Mouse (Mus musculus) CH12.LX (cell line): ENCODE measurements at regions not wholly inside any gene's neighbourhood (a gene's known extent, or its start where the extent isn't known, plus 50 kb on each side); places are given as distances from the start of the nearest gene placed in this dataset.

Experiments
- DNase-seq: peaks from one replicate; pipeline ENCODE4 v3.0.0-alpha.2; 2013; ENCODE audit errors: extremely low read depth
- H3K27ac ChIP-seq: 2 replicates; pipeline ENCODE4 v1.5.1; 2012; ENCODE audit warnings: low read depth, mild to moderate bottlenecking, control low read depth, moderate library complexity; ENCODE audit not compliant: insufficient read depth
- H3K27me3 ChIP-seq: replicated peaks from 2 replicates; pipeline ENCODE3; 2012; ENCODE audit warnings: inconsistent platforms
- H3K36me3 ChIP-seq, 2 experiments: replicated peaks in 1 of 2; 2 replicates each; pipeline versions ENCODE3 to v1.6.1; 2012; ENCODE audit warnings: inconsistent platforms in 1 of 2, low read length in 1 of 2, mild to moderate bottlenecking in 1 of 2, mixed read lengths in 1 of 2, moderate library complexity in 1 of 2; ENCODE audit not compliant: control insufficient read depth in 1 of 2, insufficient read depth in 1 of 2
- H3K4me1 ChIP-seq, 2 experiments: 2 replicates each; pipeline ENCODE4 v1.6.1; 2012; ENCODE audit warnings: inconsistent platforms in 1 of 2, moderate library complexity in 1 of 2; ENCODE audit not compliant: insufficient read depth in 2 of 2, control insufficient read depth in 1 of 2
- H3K4me2 ChIP-seq: 2 replicates; pipeline ENCODE4 v1.6.1; 2012; ENCODE audit warnings: low read depth, mild to moderate bottlenecking, control low read depth; ENCODE audit not compliant: poor library complexity, insufficient read depth, severe bottlenecking
- H3K4me3 ChIP-seq, 3 experiments: fragments of 150-350 bp in 1 of 3; sonication (generic) in 1 of 3; replicated peaks in 1 of 3; 2 replicates each; pipeline versions ENCODE3 to v1.5.1; 2011 to 2012; ENCODE audit warnings: low read depth in 2 of 3, low read length in 2 of 3, mild to moderate bottlenecking in 2 of 3, moderate library complexity in 2 of 3, control low read depth in 1 of 3, improper control_type of control experiment in 1 of 3, inconsistent platforms in 1 of 3, mixed read lengths in 1 of 3; ENCODE audit not compliant: poor library complexity in 1 of 3
- H3K79me2 ChIP-seq: replicated peaks from 2 replicates; pipeline ENCODE4 v1.6.1; 2012; ENCODE audit warnings: mild to moderate bottlenecking, moderate library complexity; ENCODE audit not compliant: control insufficient read depth, poor library complexity, insufficient read depth, severe bottlenecking; ENCODE audit errors: extremely low read depth
- H3K9ac ChIP-seq: 2 replicates; pipeline ENCODE4 v1.6.1; 2012; ENCODE audit warnings: low read depth, mild to moderate bottlenecking, control low read depth, moderate library complexity; ENCODE audit not compliant: insufficient read depth
- H3K9me3 ChIP-seq: replicated peaks from 2 replicates; pipeline ENCODE3; 2012; ENCODE audit warnings: low read length, inconsistent platforms, mixed read lengths
- BHLHE40 ChIP-seq: IDR thresholded peaks from 2 replicates; pipeline ENCODE4 v1.6.1; 2011; ENCODE audit warnings: mild to moderate bottlenecking, low read depth, low read length, improper control_type of control experiment
- ETS1 ChIP-seq: conservative IDR thresholded peaks from 2 replicates; pipeline ENCODE4 v1.6.1; 2012; ENCODE audit warnings: low read depth, mild to moderate bottlenecking, inconsistent platforms, low read length, improper control_type of control experiment, moderate library complexity
- HCFC1 ChIP-seq: IDR thresholded peaks from 2 replicates; pipeline ENCODE4 v1.6.1; 2012; ENCODE audit warnings: low read depth, mild to moderate bottlenecking, inconsistent platforms, low read length, improper control_type of control experiment
- IRF4 ChIP-seq: IDR thresholded peaks from 2 replicates; pipeline ENCODE4 v1.6.1; 2014; ENCODE audit warnings: low read depth, mild to moderate bottlenecking, inconsistent platforms, low read length, improper control_type of control experiment
- MAFK ChIP-seq: IDR thresholded peaks from 2 replicates; pipeline ENCODE4 v1.6.1; 2011; ENCODE audit warnings: low read length, improper control_type of control experiment; ENCODE audit not compliant: insufficient replicate concordance
- MAZ ChIP-seq: IDR thresholded peaks from 2 replicates; pipeline ENCODE4 v1.6.1; 2012; ENCODE audit warnings: low read depth, mild to moderate bottlenecking, inconsistent platforms, low read length, improper control_type of control experiment, moderate library complexity
- MEF2A ChIP-seq: IDR thresholded peaks from 2 replicates; pipeline ENCODE4 v1.6.1; 2014; ENCODE audit warnings: low read depth, mild to moderate bottlenecking, inconsistent platforms, low read length, improper control_type of control experiment, borderline replicate concordance
- NELFE ChIP-seq: IDR thresholded peaks from 2 replicates; pipeline ENCODE4 v1.6.1; 2011; ENCODE audit warnings: low read depth, low read length, improper control_type of control experiment
- SIN3A ChIP-seq: IDR thresholded peaks from 2 replicates; pipeline ENCODE4 v1.6.1; 2012; ENCODE audit warnings: low read length, improper control_type of control experiment, inconsistent platforms
- TCF12 ChIP-seq: IDR thresholded peaks from 2 replicates; pipeline ENCODE4 v1.6.1; 2014; ENCODE audit warnings: low read depth, mild to moderate bottlenecking, inconsistent platforms, low read length, improper control_type of control experiment
- USF2 ChIP-seq: conservative IDR thresholded peaks from 2 replicates; pipeline ENCODE4 v1.6.1; 2011; ENCODE audit warnings: low read depth, low read length, improper control_type of control experiment
- ZC3H11A ChIP-seq: IDR thresholded peaks from 2 replicates; pipeline ENCODE4 v1.6.1; 2012; ENCODE audit warnings: low read depth, mild to moderate bottlenecking, inconsistent platforms, low read length, improper control_type of control experiment
- ZNF384 ChIP-seq: IDR thresholded peaks from 2 replicates; pipeline ENCODE4 v1.6.1; 2012; ENCODE audit warnings: low read depth, low read length, improper control_type of control experiment, inconsistent platforms
- dilution Hi-C: fragments of 300-500 bp; cut with MboI; formaldehyde crosslinking; loops from 2 replicates; pipeline ENCODE4 v1.14.3; 2020; ENCODE audit warnings: low sequenced_read_pairs; ENCODE audit not compliant: extremely low pct_unique_long_range_greater_than_20kb, extremely low pct_ligation_motif_present
- in situ Hi-C: fragments of 300-500 bp; cut with MboI; formaldehyde crosslinking; loops from 3 replicates; pipeline ENCODE4 v1.14.3; 2019; ENCODE audit warnings: low sequenced_read_pairs, low pct_ligation_motif_present, low pct_unique_long_range_greater_than_20kb, mixed read lengths

- no peaks in the 10 kb centered on the region for H3K27me3 ChIP-seq
- no peaks in the 10 kb centered on the region for H3K4me1 ChIP-seq
- DNase-seq, result no peak
- H3K36me3 ChIP-seq, result no peaks in the 10 kb centered on the region
- H3K79me2 ChIP-seq, result no peaks in the 10 kb centered on the region
- no peak overlapping the region for H3K27ac ChIP-seq
- dilution Hi-C loops, result no loop called here
- TF ChIP-seq ZC3H11A, result no peak
- TF ChIP-seq BHLHE40, result no peak
- no peak for TF ChIP-seq ETS1
- TF ChIP-seq MEF2A, result no peak
- H3K9me3 ChIP-seq, result no peaks in the 10 kb centered on the region
- H3K9ac ChIP-seq, result no peak overlapping the region
- no peak overlapping the region for H3K4me3 ChIP-seq
- H3K4me2 ChIP-seq, result no peak overlapping the region
- in situ Hi-C loops, result no loop called here
Observed at GRCm38 (mm10) chr12:35283407-35283806, 236.4 kb downstream of the Snx13 start.

- Histone ChIP-seq H3K9me3 (no peaks in the 10 kb centered on the region), H3K4me2 (no peak overlapping the region), H3K9ac (no peak overlapping the region), H3K4me1 (no peaks in the 10 kb centered on the region), H3K27me3 (no peaks in the 10 kb centered on the region), H3K4me3 (no peak overlapping the region), H3K36me3 (no peaks in the 10 kb centered on the region), H3K27ac (no peak overlapping the region), H3K79me2 (no peaks in the 10 kb centered on the region)
- no peak for DNase-seq
- TF ChIP-seq MAZ (no peak), SIN3A (no peak), ZNF384 (no peak), TCF12 (no peak), IRF4 (no peak)
- dilution Hi-C loops, result no loop called here
- in situ Hi-C loops, result no loop called here
Observed at GRCm38 (mm10) chr12:35269465-35269864, 222.5 kb downstream of the Snx13 start.

GRCm38 (mm10) chr12:35268006-35268405 lies 221.0 kb downstream of the Snx13 start:
- DNase-seq, result no peak
- Histone ChIP-seq H3K9me3 (no peaks in the 10 kb centered on the region), H3K27me3 (no peaks in the 10 kb centered on the region), H3K4me3 (no peak overlapping the region), H3K4me2 (no peak overlapping the region), H3K36me3 (no peaks in the 10 kb centered on the region), H3K79me2 (no peaks in the 10 kb centered on the region), H3K27ac (no peak overlapping the region), H3K9ac (no peak overlapping the region), H3K4me1 (no peaks in the 10 kb centered on the region)
- no peak for TF ChIP-seq MAFK
- no peak for TF ChIP-seq NELFE
- no peak for TF ChIP-seq HCFC1
- TF ChIP-seq USF2, result no peak
- in situ Hi-C loops, result no loop called here
- dilution Hi-C loops, result no loop called here
